Mouse (Mus musculus) cerebellum, adult 9-10 months (tissue): ENCODE measurements around the gene Lemd1.
A peak's percentile ranks its signal among the peaks of the same experiment; 100 is the strongest.
"Not testable (repeated sequence)": the region's sequence is repeated elsewhere in the genome, so short reads cannot be mapped to it uniquely, and the experiment has no call there.

Source experiments
- DNase-seq: peaks from one replicate; pipeline ENCODE4 v3.0.0; 2022

Lemd1 gene

DNA sequence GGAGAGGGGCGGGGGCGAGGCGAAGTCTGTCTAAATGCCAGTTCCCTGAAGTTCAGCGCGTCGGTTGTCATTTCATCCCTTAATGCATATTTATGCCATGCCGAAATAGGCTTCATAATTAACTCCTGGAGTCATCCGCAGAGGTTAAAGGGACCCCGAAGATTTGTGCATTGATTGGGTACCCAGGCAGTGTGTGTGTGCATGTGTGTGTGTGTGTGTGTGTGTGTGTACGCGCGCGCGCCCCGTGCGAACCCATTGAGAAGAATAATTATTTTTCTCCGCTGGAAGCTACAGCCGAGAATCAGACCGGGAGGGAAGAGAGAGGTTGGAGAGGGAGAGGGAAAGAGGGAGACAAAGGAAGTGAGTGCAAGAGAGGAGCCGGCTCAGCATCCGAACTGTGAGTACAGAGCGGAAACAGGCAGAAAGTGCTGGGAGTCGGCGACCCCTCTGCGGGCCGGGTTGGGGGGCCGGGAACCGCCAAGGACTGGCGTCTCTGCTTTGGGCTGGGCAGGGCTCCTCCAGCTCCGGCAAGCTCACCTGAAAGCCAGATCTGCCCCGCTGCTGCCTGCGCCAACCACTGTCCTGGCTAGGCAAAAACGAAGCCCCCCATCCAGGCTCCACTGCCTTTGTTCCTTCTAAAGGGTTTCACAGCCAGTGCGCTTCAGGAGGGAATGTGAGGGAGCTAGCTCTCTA is at the start of gene Lemd1, which contains the start of gene AC124108.1:
Lemd1 (plus strand) TSS at position 339 of the 693 bp plus-strand sequence.
AC124108.1 (plus strand) TSS at position 365 of the 693 bp plus-strand sequence.
- no peak for DNase-seq

DNA sequence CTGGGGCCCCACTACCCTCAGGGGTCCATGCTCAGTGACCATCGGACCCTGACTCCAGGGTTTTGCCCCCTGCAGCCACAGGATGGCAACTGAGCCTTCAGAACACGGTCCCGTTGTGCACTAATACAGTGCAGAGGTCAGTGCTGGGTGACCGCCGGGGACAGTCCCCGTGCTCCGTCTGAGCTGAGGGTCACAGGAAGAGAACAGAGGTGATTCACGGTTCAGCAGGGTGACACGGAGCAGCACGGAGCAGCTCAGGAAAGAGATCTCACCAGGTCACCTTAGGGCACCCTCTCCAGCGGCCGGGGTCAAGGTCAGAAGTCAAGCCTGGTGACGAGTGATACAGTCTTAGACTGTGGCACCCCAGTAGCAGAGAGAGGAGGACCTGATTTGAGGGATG is 49.5 kb upstream of the Lemd1 start:
- DNase-seq: no peak

DNA sequence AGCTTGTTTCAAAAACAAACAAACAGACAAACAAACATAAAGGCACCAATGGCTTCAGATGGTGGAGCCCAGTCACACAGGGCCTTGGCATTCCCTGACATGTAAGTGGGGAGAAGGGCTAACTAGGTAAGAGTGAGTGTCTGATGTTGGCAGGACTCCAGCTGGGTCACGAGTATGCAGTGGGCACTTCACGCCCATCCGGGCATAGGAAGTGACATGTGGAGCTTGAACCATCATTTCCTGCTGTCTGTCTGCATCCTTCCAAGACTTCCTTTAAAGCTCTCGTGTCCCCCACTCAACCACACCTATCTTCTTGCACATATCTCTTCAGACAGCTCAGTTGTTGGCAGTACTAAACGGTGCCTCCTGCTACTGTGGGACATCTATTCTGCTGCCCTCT is 48.2 kb upstream of the Lemd1 start:
- DNase-seq: no peak

DNA sequence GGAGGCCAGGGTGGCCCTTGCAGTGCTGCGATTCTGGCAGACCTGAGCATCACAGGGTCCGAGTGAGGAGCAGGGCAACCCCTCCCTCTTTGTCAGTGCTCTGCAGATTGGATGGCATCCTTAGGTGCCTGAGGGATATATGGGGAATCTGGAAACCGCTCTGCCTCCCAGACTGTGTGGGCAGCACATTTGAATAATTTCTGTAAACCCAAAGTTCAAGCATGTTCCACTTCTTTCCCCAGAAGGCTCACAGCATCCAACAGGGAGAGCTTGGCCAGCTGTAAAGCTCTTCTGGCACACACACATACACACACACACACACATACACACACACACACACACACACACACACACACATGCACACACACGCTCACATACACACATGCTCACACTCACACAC is 47.5 kb upstream of the Lemd1 start:
- no peak for DNase-seq

DNA sequence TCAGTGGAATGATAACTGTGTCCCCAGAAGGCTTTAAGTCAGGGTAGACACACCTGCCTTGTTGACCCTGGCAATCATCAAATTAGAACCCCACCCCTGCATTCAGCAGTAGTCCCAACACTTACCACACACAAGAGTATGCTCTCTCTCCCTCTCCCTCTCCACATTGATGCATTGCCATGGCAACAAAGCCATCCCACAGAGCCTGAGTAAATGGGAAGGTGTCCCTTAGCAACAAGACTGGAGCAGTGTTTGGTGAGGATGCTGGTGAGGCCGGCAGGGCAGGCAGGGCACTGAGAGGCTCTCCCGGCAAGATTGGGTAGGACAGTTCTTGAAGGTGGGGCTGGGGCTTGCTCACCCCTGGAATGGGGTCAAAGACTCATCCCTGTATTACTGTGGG is 47.0 kb upstream of the Lemd1 start:
- DNase-seq: no peak

DNA sequence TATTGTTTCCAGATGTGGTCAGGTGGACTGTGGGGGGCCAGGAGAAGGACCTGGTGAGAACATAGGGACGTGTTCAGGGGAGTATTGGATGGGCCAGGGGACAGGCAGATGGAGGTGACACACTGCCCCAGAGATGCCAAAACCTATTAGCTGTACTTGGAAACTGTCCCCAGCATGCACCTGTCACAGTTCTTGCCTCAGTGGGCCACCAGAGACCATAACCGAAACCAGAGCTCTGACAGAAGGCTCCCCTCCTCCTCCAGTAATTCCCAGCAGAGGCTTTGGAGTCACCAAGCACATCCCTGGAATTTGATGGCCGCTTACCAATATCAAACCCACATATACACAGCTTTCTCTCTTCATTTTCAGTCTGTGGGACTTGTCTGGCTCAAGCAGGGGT is 46.4 kb upstream of the Lemd1 start:
- DNase-seq: no peak

DNA sequence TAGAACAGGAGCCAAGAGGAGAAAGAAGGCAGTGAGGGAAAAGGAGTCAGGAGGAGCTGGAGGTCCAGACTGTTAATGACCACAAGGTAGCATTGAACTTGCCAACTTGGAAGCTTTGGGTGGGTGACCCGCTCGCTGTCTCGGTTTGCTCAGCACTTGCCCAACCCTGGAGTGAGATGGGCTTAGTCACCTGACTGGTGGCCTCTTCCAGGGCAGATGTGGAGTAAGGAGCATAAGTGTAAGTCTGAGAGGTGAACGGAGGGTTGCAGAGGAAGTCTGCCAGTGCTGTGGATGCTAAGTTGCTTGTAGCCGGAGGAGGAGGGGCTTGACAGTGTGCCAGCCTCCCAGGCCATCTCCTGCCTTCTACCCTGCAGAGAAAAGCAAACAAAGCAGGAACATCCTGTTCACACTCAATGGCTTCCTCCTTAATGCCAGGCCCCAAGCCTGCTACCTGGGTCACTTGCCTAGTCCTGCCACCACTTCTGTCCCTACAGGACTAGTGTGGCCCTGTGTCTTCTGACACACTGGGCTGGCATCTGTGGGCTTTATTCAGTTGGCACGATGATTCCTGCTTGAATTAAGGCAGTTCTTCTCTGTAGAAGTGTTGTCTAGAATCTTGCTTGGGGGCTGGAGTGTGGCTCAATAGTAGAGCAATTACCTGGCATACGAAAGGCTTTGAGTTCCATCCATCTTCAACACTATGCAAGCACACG is 45.1 kb upstream of the Lemd1 start:
- no peak for DNase-seq

DNA sequence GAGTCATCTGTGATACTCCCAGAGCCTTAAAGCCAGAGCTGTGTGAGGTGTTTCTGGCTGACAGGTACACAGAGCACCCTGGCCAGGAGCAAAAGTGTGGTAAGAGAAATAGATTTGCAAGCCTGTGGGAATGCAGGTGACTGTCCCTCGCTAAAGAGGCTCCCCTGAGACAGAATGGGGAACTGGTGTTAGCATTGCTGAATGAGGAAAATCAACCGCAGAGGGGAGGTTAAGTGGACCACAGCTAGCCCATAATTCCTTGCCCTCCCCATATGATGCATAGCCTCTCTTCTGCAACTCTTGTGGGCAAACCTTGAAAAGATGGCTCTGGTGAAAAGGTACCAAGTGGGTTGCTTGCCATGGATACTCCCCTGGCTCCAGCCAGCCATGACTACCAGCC is 41.8 kb upstream of the Lemd1 start:
- no peak for DNase-seq

DNA sequence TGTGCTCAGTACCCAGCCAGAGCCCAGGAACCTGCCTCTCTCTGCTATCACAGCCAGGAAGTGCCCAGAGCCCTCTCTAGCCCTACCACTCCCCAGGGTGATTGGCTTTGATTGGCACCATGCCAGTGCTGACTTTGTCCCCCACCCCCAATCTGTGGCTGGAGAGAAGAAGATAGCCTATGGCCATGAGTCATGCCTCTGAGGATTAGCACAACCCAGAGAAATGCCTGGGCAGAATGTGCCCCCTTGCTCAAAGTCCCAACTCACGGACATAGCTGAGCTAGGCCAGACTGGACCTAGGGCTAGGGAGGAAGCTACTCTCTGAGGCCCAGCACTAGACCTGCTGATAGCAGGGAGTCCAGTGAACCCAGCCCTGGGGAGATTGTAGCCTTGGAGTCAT is 41.1 kb upstream of the Lemd1 start:
- no peak for DNase-seq

DNA sequence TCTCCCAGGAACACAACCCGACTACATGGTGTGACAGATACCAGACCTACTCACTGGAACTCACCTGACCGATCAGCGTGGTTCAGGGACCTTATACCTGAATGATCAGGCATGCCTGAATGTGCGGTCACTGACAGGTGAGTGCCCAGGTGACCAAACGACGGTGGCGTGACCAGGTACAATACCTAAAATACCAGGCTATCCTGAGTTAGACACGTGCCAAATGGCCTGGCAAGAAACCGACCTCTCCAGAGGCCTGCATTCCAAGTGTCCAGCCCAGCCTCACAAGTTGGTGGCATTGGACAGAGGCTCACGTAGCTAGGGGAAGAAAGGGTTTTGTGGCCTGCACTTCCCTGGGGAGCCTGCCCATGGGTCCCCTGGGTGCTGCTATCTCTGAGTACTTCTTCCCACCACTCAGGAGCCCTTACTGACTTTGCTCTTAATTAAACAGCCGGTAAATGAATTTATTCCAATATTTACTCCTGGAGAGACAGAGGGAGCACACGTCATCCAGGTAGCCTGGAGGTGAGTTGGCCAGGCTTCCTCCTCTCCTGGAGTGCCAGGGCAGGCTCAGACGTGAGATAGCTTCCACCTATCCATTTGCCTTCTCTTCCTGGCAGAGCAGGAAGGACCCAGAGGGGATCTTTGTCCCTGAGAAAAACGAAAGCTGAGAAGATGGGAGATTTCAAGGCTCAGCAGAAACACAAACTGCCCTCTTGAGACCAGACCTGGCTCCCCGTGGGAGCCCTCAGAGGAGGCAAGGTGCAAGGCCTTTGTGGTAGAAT is 40.2 kb upstream of the Lemd1 start:
- DNase-seq: no peak

DNA sequence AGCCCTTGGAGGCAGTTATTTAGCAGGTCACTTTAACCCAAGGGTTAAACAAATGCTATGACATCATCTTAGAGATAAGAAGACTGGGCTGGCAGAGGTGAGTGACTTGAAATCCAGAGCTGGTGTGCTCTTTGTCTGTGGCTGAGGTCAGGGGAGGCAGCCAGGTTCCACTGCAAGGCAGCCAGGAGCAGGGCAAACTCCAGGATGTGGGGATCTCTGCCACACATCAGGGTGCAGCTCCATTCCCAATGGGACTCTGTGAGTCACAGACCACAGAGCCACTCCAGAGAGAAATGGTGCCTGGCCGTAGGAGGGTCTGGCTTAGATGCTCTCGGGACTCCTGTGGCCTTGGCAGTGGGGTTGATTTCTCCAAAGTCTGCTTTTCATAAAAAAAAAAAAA is 39.3 kb upstream of the Lemd1 start:
- DNase-seq: no peak

DNA sequence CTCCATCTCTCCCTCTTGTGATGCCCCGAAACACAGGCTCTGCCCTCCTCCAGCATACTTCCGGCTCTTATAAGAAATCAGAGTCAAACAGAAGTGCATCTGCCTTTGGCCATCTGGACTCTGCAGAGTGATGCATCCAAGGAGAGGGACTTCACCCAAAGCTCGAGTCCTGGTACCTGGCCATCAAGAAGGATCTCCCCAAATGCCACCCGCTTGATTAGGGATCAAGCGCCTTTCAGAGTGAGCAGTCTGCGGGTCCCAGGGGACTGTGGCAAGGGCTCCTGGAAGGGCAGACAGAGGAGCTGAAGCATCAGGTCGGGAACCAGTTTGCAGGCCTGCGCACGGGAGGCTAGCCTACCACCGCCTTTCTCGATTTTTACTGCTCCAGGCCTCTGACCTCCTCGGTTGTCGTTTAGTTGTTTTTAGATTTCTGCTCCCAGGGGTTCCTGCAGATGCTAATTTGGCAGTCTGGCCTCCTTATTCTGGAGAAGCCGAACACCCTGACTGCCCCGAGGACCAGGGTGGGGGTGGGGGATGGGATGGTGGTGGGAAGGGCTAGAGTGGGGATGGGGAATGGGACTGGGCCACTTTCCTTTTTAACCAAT is 38.0 kb upstream of the Lemd1 start:
- no peak for DNase-seq

DNA sequence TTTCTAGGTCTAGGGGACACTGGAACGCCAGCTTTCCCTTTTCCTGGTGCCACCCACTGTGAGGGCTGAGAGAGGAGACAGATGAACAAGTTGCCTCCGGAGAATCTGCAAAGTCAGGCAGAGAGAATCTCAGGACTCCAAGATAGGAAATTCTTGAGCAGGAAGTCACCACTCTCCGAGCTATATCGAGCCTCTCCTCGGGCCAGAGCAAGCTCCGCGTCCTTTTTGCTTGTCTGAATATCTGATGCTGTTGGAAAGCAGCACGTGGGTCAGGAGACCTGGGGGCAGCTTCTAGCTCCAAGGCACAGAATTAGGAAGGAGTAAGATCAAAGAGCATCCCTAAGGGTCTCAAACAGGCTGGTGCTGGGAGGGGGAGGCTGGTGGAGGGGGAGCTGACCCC is 37.5 kb upstream of the Lemd1 start:
- DNase-seq: no peak

DNA sequence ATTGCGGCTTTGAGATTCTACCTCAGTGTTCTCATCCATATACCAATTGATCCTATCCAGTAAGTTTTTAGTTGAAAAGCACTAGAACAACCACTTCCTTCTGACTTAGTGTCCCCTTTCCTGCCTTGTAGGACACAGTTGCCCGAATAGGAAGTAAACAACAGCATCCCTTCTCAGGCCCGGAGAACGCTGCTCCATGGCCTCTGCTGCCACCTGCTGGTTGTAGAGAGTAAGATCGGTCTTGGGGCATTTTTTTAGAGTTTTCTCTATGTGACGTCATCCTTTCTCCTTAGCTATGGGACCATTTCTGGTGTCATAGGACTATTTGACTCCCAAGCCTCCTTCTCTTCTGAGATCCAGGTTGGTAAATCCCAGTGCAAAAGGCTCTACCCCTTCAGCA is 35.5 kb upstream of the Lemd1 start:
- peak; percentile 86 for DNase-seq

DNA sequence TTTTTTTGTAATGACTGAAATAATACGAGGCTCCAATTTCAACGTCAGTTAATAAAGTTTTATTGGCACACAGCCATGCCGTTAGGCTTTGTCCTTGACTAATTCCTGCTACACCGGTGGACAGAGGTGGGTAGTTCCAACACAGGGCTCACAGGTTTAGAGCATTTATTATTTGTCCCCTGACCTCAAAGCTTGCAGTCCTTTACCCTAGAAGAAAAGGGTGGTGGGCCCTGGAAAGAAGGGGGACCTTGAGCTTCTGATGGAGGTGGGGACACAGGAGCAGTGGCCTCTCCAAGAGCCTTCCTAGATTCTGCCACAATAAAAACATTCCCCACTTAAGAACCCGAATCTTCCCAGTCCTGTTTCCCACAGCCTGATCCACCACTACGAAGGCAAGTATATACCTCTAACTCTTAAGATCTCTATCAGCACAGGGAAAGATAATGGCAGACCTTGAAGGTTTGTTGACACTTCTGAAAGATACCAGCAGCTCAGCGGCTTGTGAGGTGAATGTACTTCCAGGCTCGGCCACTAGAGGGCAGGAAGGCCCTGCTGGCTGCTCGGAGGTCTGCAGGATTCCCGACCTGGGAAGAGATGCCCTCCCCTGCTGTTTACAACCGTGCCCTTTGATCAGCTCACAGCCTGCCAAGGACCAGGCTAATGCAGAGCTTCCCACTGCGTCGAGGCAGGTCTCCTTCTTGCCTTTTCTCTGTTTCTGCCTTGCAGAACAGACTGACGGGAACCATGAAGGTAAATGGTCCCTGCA is 34.0 kb upstream of the Lemd1 start:
- DNase-seq: peak; percentile 94

DNA sequence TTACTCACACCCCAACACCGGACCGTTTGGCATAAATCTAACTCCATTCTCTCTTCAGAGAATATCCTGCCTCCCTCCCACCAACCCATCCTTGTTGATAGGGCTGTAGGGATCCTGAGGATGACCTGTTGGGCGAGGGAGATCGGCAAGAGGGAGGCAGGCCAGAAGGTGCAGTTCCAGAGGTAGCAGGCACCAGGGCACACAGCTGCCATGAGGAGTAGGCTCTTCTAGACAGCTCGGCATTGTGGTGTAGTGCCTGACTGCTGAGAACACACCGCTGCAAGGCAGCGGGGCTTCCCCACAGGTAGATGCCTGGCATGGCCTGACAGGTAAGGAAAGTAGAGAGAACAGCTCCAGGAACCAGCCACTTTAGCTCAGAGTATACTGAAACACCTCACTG is 33.4 kb upstream of the Lemd1 start:
- no peak for DNase-seq

DNA sequence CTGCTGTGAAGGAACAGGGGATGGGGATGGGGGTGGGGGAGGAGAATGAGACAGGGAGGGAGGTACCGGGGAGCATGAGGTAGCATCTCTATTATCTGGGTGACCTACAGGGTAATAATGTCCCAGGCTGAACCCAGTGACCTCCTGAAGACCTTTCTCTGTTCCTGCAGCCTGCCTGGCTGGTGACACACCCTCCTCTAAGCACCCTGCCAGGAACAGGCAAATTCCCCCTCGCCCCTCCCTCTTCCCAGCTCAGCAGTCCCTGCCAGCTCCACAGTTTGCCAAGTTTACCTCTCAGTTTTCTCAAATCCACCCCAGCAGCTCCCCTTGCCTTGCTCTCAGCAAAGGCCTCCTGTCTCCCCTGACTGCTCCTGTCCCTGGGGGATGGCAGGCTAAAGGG is 32.5 kb upstream of the Lemd1 start:
- DNase-seq: no peak

DNA sequence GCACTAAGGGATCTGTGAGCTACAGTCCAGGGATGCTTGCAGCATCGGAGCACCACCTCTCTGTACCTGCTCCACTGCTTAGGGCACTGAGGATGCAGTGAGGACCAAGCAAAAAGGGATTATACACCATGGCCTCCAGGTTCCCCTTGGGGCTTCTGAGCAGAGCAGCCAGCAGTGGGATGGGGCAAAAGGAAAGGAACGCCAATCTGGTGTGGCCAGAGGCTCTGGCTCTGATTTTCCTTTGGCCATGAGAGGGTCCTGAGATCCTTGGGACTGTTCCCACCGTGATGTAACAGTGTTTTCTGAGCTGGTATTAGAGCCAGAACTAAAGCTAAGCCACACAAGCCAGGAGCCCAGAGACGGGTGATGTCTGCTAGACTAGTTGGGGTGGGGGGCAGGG is 31.6 kb upstream of the Lemd1 start:
- DNase-seq: no peak

DNA sequence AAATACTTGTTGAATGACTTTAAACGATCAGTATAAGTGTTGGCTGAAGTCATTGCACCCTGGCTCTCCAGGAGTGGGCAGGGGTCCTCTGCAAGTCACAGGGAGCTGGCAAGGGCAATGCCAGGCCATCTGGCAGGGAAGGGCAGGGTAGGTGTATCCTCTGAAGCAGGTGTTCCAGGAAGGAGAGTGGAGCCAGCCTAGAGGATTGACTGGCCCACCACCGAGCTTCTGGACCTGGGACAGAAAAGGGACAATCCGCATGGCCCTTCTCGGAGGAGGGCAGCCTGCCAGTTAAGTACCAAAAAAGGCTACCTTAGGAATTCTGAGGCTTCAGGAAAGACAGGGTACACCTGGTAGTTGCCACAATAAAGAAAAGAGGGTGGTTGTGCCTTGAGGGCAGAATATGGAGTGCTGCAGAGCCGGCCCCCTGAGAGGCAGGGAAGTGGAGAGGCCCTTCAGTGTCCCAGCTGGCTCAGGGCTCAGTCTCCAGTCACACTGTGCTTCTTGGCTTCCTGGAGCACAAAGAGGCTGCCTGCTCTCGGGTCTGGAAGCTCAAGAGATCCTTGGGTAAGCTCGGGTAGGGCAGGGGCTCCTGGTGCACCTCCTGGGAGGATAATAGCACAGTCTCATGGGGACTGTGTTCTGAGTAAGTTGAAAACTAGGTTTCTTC is 29.9 kb upstream of the Lemd1 start:
- DNase-seq: peak; percentile 82

DNA sequence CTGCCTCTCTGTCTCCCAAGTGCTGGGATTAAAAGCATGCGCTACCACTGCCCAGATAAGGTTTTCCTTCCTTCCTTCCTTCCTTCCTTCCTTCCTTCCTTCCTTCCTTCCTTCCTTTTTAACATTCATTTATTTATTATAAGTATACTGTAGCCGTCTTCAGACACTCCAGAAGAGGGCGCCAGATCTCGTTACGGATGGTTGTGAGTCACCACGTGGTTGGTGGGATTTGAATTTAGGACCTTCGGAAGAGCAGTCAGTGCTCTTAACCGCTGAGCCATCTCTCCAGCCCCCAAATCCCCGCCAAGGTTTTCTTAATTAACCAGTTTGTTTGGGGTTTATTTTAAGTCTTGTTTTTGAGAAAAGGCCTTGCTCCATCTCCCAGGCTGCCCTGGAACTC is 28.6 kb upstream of the Lemd1 start:
- not testable (repeated sequence) for DNase-seq

DNA sequence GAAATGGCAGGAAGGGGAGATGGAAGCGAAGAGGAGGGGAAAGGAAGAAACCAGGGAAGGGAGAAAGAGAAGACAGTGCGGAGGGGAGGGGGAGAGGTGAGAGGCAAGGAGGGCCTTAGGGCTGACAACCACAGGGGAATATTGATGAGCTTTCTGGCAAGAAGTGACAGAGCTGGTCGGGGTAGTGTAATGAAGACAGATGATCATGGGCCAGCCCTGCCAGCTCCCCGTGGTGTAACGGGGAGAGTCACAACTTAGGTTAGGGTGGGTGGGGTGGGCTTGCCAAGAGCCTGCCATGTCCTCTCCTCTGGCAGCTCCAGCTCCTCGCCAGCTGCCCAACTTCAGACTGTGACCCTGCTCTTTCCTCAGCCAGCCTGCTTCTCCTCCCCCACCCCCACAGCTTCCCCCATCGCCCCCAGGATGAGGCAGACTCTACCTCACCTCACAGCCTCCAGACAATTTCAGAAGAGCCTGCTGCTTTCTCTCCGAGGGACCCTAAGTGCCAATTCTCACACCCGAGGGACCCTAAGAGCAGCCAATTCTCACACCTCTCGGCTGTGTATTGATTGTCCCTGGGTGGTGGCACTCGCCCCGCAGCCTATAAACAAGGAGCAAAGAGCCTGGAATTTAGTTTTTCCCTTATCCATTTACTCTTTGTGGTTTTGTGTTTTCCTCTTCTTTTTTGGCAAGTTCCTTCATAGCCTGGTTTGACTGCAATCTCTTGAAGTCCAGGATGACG is 26.3 kb upstream of the Lemd1 start:
- DNase-seq: no peak
